Mouse (Mus musculus) thymus, adult 2 months (tissue): Measurements from ENCODE around the gene Lrrc74b. TPM values are rescaled to one million over a fixed set of nuclear protein-coding genes. Genes with fewer than 3 reads are reported as not detected.

Experiments
- DNase-seq: peaks from one replicate; pipeline ENCODE4 v3.0.0; 2021
- H3K27ac ChIP-seq: fragments of 200-500 bp; 2 replicates; pipeline ENCODE4 v1.5.1; 2012; ENCODE audit warnings: low read length, control low read depth; ENCODE audit not compliant: control insufficient read depth, insufficient read depth
- H3K27me3 ChIP-seq: fragments of 200-500 bp; 2 replicates; pipeline ENCODE4 v1.6.1; 2012; ENCODE audit warnings: mild to moderate bottlenecking, low read length, moderate library complexity, mixed read lengths; ENCODE audit not compliant: control insufficient read depth, insufficient read depth
- H3K36me3 ChIP-seq: fragments of 200-500 bp; 2 replicates; pipeline ENCODE4 v1.6.1; 2012; ENCODE audit warnings: mild to moderate bottlenecking, low read length, moderate library complexity; ENCODE audit not compliant: control insufficient read depth, insufficient read depth
- H3K4me1 ChIP-seq: fragments of 200-500 bp; replicated peaks from 2 replicates; pipeline ENCODE4 v1.6.1; 2012; ENCODE audit warnings: low read length; ENCODE audit not compliant: control insufficient read depth, insufficient read depth
- H3K4me3 ChIP-seq: fragments of 200-500 bp; 2 replicates; pipeline ENCODE4 v1.5.1; 2012; ENCODE audit warnings: mild to moderate bottlenecking, low read length, control low read depth, moderate library complexity; ENCODE audit not compliant: control insufficient read depth, insufficient read depth
- CTCF ChIP-seq: fragments of 200-500 bp; IDR thresholded peaks from 2 replicates; pipeline ENCODE4 v1.5.1; 2012; ENCODE audit warnings: mild to moderate bottlenecking, control low read depth, low read length, moderate library complexity, borderline replicate concordance; ENCODE audit not compliant: control insufficient read depth, poor library complexity, insufficient read depth; ENCODE audit errors: extremely low read depth
- POLR2A ChIP-seq: fragments of 200-500 bp; IDR thresholded peaks from 2 replicates; pipeline ENCODE4 v1.6.1; 2012; ENCODE audit warnings: mild to moderate bottlenecking, low read length, control low read depth, moderate library complexity; ENCODE audit not compliant: control insufficient read depth, poor library complexity, insufficient read depth; ENCODE audit errors: extremely low read depth
- WGBS: fragments of 180-500 bp; shearing (Covaris S2); methylation state at CpG from one replicate; pipeline ENCODE4 v1.1.7; 2018; 5-methylcytosine and 5-hydroxymethylcytosine counted together
- polyA plus RNA-seq: library from polyadenylated mRNA; depleted of rRNA; stranded (reverse); fragments of >200 nt; gene quantifications from 2 replicates; pipeline ENCODE4 v1.2.3, GENCODE M21; 2012

Gene Lrrc74b
- polyA plus RNA-seq, 1 experiment = 0.11 TPM

GRCm38 (mm10) chr16:17524156-17524555 lies 36.9 kb downstream of the Lrrc74b start:
- no peaks in the 10 kb centered on the region for H3K4me1 ChIP-seq
- no peak overlapping the region for H3K27ac ChIP-seq
- no peak for DNase-seq
- no peak for TF ChIP-seq CTCF
- no peak for TF ChIP-seq POLR2A
- H3K27me3 ChIP-seq = no peaks in the 10 kb centered on the region
- H3K36me3 ChIP-seq = peaks cover 50% of the 10 kb centered on the region
- no peak overlapping the region for H3K4me3 ChIP-seq
- 96% methylated on average over 11 of the region's 11 CpGs for WGBS

GRCm38 (mm10) chr16:17518910-17519309 lies 42.1 kb downstream of the Lrrc74b start:
- TF ChIP-seq CTCF (no peak), POLR2A (no peak)
- Histone ChIP-seq H3K27ac (no peak overlapping the region), H3K36me3 (peaks cover 51% of the 10 kb centered on the region), H3K4me3 (no peak overlapping the region), H3K27me3 (no peaks in the 10 kb centered on the region), H3K4me1 (no peaks in the 10 kb centered on the region)
- 91% methylated on average over 2 of the region's 2 CpGs for WGBS
- no peak for DNase-seq

GRCm38 (mm10) chr16:17511431-17511830 lies 49.6 kb downstream of the Lrrc74b start:
- WGBS = 96% methylated on average over 4 of the region's 4 CpGs
- Histone ChIP-seq H3K27me3 (no peaks in the 10 kb centered on the region), H3K27ac (no peak overlapping the region), H3K36me3 (peaks cover 26% of the 10 kb centered on the region), H3K4me3 (no peak overlapping the region), H3K4me1 (peaks cover 7% of the 10 kb centered on the region)
- DNase-seq = no peak
- TF ChIP-seq CTCF = no peak
- TF ChIP-seq POLR2A = no peak

- no peak for TF ChIP-seq CTCF
- no peak for TF ChIP-seq POLR2A
- 93% methylated on average over 2 of the region's 2 CpGs for WGBS
- no peak overlapping the region for H3K4me3 ChIP-seq
These were observed 50.4 kb downstream of the Lrrc74b start for GRCm38 (mm10) chr16:17510686-17511085.

GRCm38 (mm10) chr16:17510143-17510542 lies 50.9 kb downstream of the Lrrc74b start:
- 100% methylated on average over 2 of the region's 2 CpGs for WGBS
- no peak overlapping the region for H3K4me3 ChIP-seq

More at GRCm38 (mm10) chr16:17510686-17511085, 50.4 kb downstream of the Lrrc74b start:
- no peak for DNase-seq
- Histone ChIP-seq H3K27me3 (no peaks in the 10 kb centered on the region), H3K4me1 (peaks cover 7% of the 10 kb centered on the region), H3K36me3 (peaks cover 19% of the 10 kb centered on the region), H3K27ac (no peak overlapping the region)

GRCm38 (mm10) chr16:17509240-17509597 lies 51.8 kb downstream of the Lrrc74b start:
- H3K4me1 ChIP-seq = peaks cover 7% of the 10 kb centered on the region
- peak overlapping the region; percentile 78 for H3K4me3 ChIP-seq
- peaks cover 14% of the 10 kb centered on the region for H3K36me3 ChIP-seq
- no peak overlapping the region for H3K27ac ChIP-seq
- TF ChIP-seq CTCF (no peak), POLR2A (no peak)
- WGBS = 5% methylated on average over 9 of the region's 9 CpGs
- DNase-seq = no peak
- H3K27me3 ChIP-seq = no peaks in the 10 kb centered on the region

More at GRCm38 (mm10) chr16:17510143-17510542, 50.9 kb downstream of the Lrrc74b start:
- H3K27me3 ChIP-seq = no peaks in the 10 kb centered on the region
- H3K27ac ChIP-seq = no peak overlapping the region
- no peak for DNase-seq
- TF ChIP-seq CTCF = no peak
- no peak for TF ChIP-seq POLR2A
- H3K4me1 ChIP-seq = peaks cover 7% of the 10 kb centered on the region
- H3K36me3 ChIP-seq = peaks cover 18% of the 10 kb centered on the region
